Mouse (Mus musculus): ENCODE data around the gene Abcf2. TPM values are rescaled to one million over a fixed set of nuclear protein-coding genes. Genes with fewer than 3 reads are reported as not detected.

Gene Abcf2
- total RNA-seq, 2 experiments from 2014 or later, result 69.3 to 79.2 TPM

DNA sequence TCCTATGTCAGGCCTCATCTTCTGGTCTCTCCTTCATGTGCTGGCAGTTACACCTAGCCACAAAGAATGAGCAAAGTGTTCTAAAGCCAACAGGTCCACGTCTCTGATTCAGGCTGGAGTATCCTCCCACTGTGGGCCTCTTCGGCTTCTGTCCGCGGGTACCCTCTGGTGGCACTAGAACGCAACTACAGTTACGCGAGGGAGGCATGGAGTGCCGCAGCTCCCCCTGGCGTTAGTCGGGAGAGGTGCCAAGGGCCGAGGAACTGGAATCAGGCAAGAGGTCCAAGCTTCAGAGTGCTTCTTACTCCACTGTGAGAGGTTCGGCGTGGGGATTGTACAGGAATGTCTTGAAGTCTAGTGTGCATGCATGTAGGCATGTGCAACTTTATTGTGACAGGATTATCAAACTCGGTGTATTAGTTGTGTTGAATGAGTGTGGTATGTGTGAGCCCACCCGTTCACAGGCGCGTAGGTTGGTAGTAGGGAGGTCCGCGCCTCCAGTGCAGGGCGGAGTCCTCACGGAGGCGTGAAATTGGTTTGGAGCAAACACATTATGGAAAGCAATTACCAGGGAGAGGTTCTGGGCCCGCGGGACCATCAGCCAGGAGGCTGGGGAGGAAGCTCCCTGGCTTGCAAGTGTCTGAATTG is 47.1 kb downstream of the Abcf2 start:
- DNase-seq, result peak; percentile 93 to 94

DNA sequence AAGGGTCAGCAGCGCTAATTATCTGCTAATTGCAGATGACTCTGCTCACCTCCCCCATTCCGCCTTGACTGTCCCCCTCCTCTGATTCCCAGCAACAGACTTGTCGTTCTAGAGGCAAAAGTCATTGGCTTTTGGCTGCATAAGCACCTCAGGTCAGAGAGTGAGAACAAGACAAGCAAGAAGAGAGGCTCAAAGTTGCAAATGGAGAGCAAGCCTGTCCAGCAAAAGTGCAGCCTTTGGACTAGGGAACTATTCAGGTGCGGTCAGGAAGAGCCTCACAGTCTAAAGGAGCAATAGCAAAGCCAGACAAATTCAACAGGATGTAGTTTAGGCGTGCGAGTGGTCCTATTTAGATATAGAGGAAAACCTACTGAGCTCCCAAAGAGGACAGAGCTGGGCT is 49.5 kb downstream of the Abcf2 start:
- DNase-seq, result no peak

DNA sequence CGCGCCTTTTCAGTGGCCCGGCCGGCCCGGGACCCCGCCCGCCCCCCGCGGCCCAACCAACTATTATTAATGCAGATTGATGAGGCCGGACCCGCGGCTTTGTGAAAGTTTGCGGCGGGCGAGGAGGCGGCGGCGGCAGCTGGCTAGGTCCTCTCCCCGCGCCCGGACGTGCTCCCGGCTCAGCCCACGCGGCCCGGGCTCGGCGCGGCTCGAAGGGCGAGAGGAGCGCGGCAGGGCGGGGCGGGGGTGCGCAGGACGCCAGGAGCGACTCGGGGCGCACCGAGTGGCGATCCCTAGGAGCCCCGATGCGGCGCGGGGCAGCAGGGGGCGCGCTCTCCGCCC is 50.4 kb downstream of the Abcf2 start, which contains the start of gene Gbx1:
Gene Gbx1 (minus strand): TSS at position 314 of the 342 bp plus-strand sequence.
- DNase-seq, result peak; percentile 58 to 65

DNA sequence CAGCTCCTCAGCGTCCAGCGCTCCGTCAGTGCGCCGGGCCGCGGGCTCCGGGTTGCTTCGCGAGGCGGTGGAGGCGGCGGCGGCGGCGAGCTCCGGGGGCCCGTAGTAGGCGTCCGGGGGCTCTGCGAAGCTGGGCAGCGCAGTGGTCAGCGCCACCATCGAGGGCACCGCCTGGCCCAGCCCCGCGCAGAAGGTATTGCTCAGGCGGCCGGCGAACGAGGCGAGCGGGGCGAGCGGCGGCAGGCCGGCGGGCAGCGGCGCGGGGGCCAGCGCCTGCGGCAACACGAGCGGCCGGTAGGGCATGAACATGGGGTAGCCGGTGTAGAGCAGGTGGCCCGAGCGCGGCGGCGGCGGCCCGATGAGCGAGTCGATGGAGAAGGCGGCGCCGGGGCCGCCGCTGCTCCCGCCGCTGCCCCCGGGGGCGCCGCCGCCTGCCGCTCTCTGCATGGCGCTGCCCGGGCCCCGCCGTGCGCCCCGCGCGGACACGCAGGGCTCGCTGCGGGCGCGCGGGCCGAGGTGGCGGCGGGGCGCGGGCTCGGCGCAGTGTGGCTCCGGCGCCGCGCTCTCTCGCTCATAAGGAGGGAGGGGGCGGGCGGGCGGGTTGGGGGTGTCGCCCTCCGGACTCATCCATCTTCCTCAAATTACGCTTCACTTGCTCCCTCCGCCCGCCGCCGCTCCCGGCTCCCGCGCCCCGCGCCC is 50.9 kb downstream of the Abcf2 start:
- peak in 1 of 2 experiments; percentile 22 for DNase-seq

DNA sequence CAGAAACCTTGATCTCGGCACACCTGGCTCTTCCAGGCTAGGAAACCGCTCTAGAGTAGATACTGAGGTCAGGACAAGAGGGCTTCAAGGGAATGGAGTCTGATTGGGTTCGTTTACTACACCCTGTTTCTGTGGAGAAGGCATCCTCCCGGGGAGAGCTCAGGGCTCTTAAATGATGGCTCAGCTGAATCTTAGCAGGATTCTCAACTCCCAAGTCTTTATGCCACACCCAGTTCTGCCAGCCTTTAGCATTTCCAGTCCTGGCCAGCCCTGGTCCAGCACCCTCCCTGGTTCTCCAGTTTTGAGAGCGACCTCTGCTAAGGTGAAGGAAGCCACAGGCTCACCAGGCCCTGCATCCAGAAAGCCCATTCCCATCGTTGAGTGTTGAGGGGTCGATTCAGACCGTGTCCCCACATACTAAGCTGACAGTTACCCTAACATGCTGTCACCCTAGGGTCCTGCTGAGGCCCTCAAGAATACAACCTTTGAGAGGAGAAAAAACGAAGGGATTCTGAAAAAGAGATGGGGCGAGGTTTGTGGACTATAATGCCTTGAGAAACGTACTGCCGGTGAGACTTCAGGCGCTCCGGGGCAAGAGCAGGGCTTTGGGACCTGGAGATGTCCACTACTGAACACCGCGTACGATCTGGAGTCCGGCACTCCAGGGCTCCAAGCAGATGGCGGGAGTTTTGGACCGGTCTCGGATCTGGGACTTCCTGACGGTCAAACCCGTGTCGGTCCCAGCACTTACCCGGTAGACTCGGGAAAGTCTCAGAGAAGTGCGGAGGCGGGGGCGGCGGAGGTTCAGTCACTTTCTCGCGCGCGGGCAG is 51.7 kb downstream of the Abcf2 start:
- DNase-seq, result no peak

DNA sequence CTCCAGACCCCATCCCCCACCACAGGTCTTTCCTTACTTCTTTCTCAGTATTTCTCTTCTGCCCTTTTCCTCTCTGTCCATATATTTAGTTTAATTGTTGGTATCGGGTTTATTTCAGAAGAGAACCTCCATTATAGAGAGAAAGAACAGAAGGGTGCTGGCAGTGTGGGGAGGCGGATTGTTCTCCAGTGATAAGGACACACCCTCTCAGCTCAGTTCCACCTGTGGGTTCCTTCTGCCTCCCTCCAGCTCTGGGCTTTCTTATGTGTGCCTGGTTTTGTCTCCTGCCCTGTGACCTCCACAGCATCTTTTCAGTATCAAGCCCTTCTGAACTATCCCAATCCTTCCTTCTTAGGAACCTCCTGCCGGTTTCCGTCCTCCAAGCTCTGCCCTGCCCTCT is 52.7 kb downstream of the Abcf2 start:
- DNase-seq, result no peak

DNA sequence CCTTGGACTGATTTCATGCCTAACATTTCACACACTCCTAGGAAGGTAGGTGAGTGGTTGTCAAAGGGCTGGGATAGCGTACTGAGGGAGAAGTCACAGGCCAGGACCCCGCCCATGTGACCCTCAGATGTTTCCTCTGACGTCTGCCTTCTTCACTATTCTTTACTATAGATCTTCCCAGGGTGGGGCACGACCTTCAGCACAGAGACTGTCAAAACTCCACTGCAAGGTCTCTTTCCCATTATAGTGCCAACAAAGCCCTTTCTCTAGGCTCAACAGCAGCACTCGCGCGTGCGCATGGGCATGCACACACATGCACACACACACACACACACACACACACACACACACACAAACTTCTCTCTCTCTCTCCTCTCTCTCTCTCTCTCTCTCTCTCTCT is 53.5 kb downstream of the Abcf2 start:
- DNase-seq, result no peak

DNA sequence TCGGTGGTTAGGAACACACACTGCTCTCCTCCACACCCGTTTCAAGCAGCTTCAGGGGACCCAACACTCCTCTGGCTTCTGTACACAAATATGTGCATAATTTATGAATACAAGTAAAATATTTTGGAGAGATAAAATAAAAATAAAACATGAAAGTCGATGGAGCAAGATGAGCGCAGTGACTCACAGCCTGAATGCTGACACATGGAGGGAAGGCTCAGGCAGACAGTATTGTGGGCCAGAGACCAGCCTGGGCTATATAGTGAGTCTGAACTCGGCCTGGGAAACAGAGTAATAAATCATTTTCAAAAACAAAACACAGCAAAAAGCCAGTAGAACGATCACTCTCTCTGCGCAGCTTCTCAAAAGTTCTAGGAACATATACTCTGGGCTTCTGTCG is 55.9 kb downstream of the Abcf2 start:
- DNase-seq, result peak in 1 of 2 experiments; percentile 13

Small RNA genes within 50 kb of the gene (microRNA-seq; reads per million reads assigned to microRNA genes)
- 1,566 reads per million, percentile 83 among the genes with 10 or more reads in this experiment for gene Mir671

Other genes starting within 250 kb of the Abcf2 start
- 10 to 100 TPM; 14.4 to 14.7 TPM for gene Kcnh2, start 225.9 kb downstream of the Abcf2 start, total RNA-seq (2021)
- gene Nos3, start 212.7 kb downstream of the Abcf2 start, total RNA-seq (2021), result 10 to 100 TPM in 1 of 2 experiments, 1 to 10 TPM in 1; 7.1 to 14.2 TPM
- 1 to 10 TPM in 1 of 2 experiments, under 1 TPM in 1; 0.99 to 1.6 TPM for gene Atg9b, start 185.3 kb downstream of the Abcf2 start, total RNA-seq (2021)
- gene Abcb8, start 183.8 kb downstream of the Abcf2 start, total RNA-seq (2021), result 10 to 100 TPM; 66.8 to 76.5 TPM
- gene Asic3, start 164.1 kb downstream of the Abcf2 start, total RNA-seq (2021), result under 1 TPM; 0.26 to 0.36 TPM
- 10 to 100 TPM; 36.5 to 44.0 TPM for gene Cdk5, start 153.9 kb downstream of the Abcf2 start, total RNA-seq (2021)
- gene Slc4a2, start 153.6 kb downstream of the Abcf2 start, total RNA-seq (2021), result 10 to 100 TPM; 44.4 to 62.2 TPM
- 10 to 100 TPM; 89.8 to 91.1 TPM for gene Fastk, start 132.2 kb downstream of the Abcf2 start, total RNA-seq (2021)
- 10 to 100 TPM; 11.0 to 16.2 TPM for gene Tmub1, start 129.6 kb downstream of the Abcf2 start, total RNA-seq (2021)
- gene Agap3, start 125.3 kb downstream of the Abcf2 start, total RNA-seq (2021), result 10 to 100 TPM; 83.0 to 83.1 TPM
- not detected for gene Gbx1, start 50.3 kb downstream of the Abcf2 start, total RNA-seq (2021)
- gene Asb10, start 36.5 kb downstream of the Abcf2 start, total RNA-seq (2021), result under 1 TPM in 1 of 2 experiments, not detected in 1; 0.49 TPM
- not detected for gene 4931409K22Rik, start 20.7 kb downstream of the Abcf2 start, total RNA-seq (2021)
- 10 to 100 TPM; 35.7 to 52.5 TPM for gene Chpf2, start 9.3 kb upstream of the Abcf2 start, total RNA-seq (2021)
- gene Smarcd3, start 46.9 kb upstream of the Abcf2 start, total RNA-seq (2021), result 10 to 100 TPM; 16.0 to 17.4 TPM
- 10 to 100 TPM; 55.6 to 69.4 TPM for gene Nub1, start 108.1 kb upstream of the Abcf2 start, total RNA-seq (2021)
- gene Wdr86, start 153.3 kb upstream of the Abcf2 start, total RNA-seq (2021), result 1 to 10 TPM; 1.1 to 3.3 TPM
- 1 to 10 TPM in 1 of 2 experiments, not detected in 1; 2.1 TPM for gene Crygn, start 180.5 kb upstream of the Abcf2 start, total RNA-seq (2021)

Measured in adrenal gland, postnatal 36 days (tissue).